8 mouse cellular contexts compared by ENCODE assay signal in genomic region chr17:70873778-70874124, GRCm38 (mm10). TPM values are rescaled to one million over a fixed set of nuclear protein-coding genes. Genes with fewer than 3 reads are reported as not detected.
DNase-seq lines count a peak whose midpoint lies in the region; ATAC-seq and TF ChIP-seq lines count a peak whose summit lies in the region.

No protein-coding gene starts in this region.

- H3K36me3 ChIP-seq in heart, embryonic 13.5 days, result no peaks in the 10 kb centered on the region
- H3K36me3 ChIP-seq in MEL (ENCODE audit: control insufficient read depth in 1 of 2, insufficient read depth in 2 of 2, low read length in 2 of 2), result peaks cover 0 to 10% of the 10 kb centered on the region in 2 experiments; a peak in 2 of 4 replicates
- no peaks in the 10 kb centered on the region for H3K36me3 ChIP-seq in hindbrain, embryonic 11.5 days (ENCODE audit: control insufficient read depth, insufficient read depth, low read length)
- no peaks in the 10 kb centered on the region for H3K36me3 ChIP-seq in midbrain, embryonic 10.5 days

- TF ChIP-seq POLR2A in MEL (IDR thresholded peaks at IDR 0.05; ENCODE audit: control insufficient read depth in 1 of 2, insufficient read depth in 1 of 2, low read depth in 1 of 2, low read length in 2 of 2, poor library complexity in 1 of 2), result no peak

- H3K27me3 ChIP-seq in heart, embryonic 13.5 days (replicated peaks), result no peaks in the 10 kb centered on the region
- H3K27me3 ChIP-seq in MEL (ENCODE audit: control insufficient read depth in 1 of 2, insufficient read depth in 2 of 2, low read length in 2 of 2), result no peaks in the 10 kb centered on the region
- no peaks in the 10 kb centered on the region for H3K27me3 ChIP-seq in hindbrain, embryonic 11.5 days (ENCODE audit: control insufficient read depth, insufficient read depth, low read length)
- H3K27me3 ChIP-seq in midbrain, embryonic 10.5 days (ENCODE audit: low read depth, poor library complexity, severe bottlenecking), result no peaks in the 10 kb centered on the region

- no peak for DNase-seq in heart, adult 9 months (ENCODE audit: low spot score in 2 of 2)
- DNase-seq in MEL (ENCODE audit: low read depth, low spot score), result no peak
- DNase-seq in hindbrain, embryonic 11.5 days (ENCODE audit: low spot score), result peak; percentile 30
- DNase-seq in midbrain, embryonic 10.5 days (ENCODE audit: low spot score), result peak; percentile 46
- DNase-seq in right cerebral cortex, postnatal 36 days (ENCODE audit: low spot score in 2 of 2), result no peak
- no peak for DNase-seq in urinary bladder, postnatal 36 days (ENCODE audit: low spot score in 2 of 2)
- DNase-seq in kidney, postnatal 25 days, result no peak

- 42% methylated on average over 7 of the region's 7 CpGs for WGBS in heart, embryonic 13.5 days
- 54% methylated on average over 7 of the region's 7 CpGs for WGBS in hindbrain, embryonic 11.5 days
- 35% methylated on average over 7 of the region's 7 CpGs for WGBS in midbrain, embryonic 10.5 days

- peak in 1 of 2 experiments; percentile 69; a peak in 1 of 4 replicates for TF ChIP-seq EP300 in MEL (IDR thresholded peaks at IDR 0.05; ENCODE audit: low read depth in 1 of 2, low read length in 2 of 2)

- peaks cover 4% of the 10 kb centered on the region; the same call in 1 of the 2 replicates for H3K79me2 ChIP-seq in MEL (ENCODE audit: control insufficient read depth, insufficient read depth, low read length, poor library complexity)

- TF ChIP-seq CTCF in MEL (IDR thresholded peaks at IDR 0.05 in 2 of 3, conservative IDR thresholded peaks at IDR 0.05 in 1 of 3; ENCODE audit: control insufficient read depth in 1 of 3, insufficient read depth in 1 of 3, low read depth in 2 of 3, low read length in 3 of 3, poor library complexity in 1 of 3, severe bottlenecking in 1 of 3), result no peak

- H3K9me3 ChIP-seq in heart, embryonic 13.5 days, result no peaks in the 10 kb centered on the region
- no peaks in the 10 kb centered on the region for H3K9me3 ChIP-seq in MEL (replicated peaks; ENCODE audit: insufficient read depth, low read length)
- no peaks in the 10 kb centered on the region for H3K9me3 ChIP-seq in hindbrain, embryonic 11.5 days (ENCODE audit: control insufficient read depth, low read length)
- H3K9me3 ChIP-seq in midbrain, embryonic 10.5 days (replicated peaks), result no peaks in the 10 kb centered on the region

- peaks cover 19% of the 10 kb centered on the region for H3K4me1 ChIP-seq in heart, embryonic 13.5 days
- peaks cover 0 to 19% of the 10 kb centered on the region in 2 experiments; a peak in 1 of 4 replicates for H3K4me1 ChIP-seq in MEL (ENCODE audit: control insufficient read depth in 1 of 2, insufficient read depth in 2 of 2, low read length in 2 of 2)
- peaks cover 4% of the 10 kb centered on the region; the same call in 1 of the 2 replicates for H3K4me1 ChIP-seq in hindbrain, embryonic 11.5 days (replicated peaks; ENCODE audit: control insufficient read depth, insufficient read depth, low read length)
- peaks cover 35% of the 10 kb centered on the region for H3K4me1 ChIP-seq in midbrain, embryonic 10.5 days

- H3K27ac ChIP-seq in heart, embryonic 13.5 days (replicated peaks), result no peak overlapping the region
- peak overlapping the region; percentile 94 for H3K27ac ChIP-seq in MEL (ENCODE audit: control insufficient read depth, low read depth, low read length)
- no peak overlapping the region for H3K27ac ChIP-seq in hindbrain, embryonic 11.5 days (ENCODE audit: low read depth, low read length)
- peak overlapping the region; percentile 93 for H3K27ac ChIP-seq in midbrain, embryonic 10.5 days (replicated peaks)

- H3K4me3 ChIP-seq in heart, embryonic 13.5 days, result peak overlapping the region; percentile 41
- peak overlapping the region; percentile 36 to 45 for H3K4me3 ChIP-seq in MEL (ENCODE audit: control insufficient read depth in 1 of 2, insufficient read depth in 1 of 2, low read depth in 2 of 2, low read length in 2 of 2)
- H3K4me3 ChIP-seq in hindbrain, embryonic 11.5 days (ENCODE audit: low read depth, low read length), result no peak overlapping the region
- H3K4me3 ChIP-seq in midbrain, embryonic 10.5 days, result peak overlapping the region; percentile 48

- peak overlapping the region; percentile 65 for H3K4me2 ChIP-seq in heart, embryonic 13.5 days
- peak overlapping the region; percentile 41; the same call in 1 of the 2 replicates for H3K4me2 ChIP-seq in hindbrain, embryonic 11.5 days (replicated peaks; ENCODE audit: low read depth, low read length)

- peak overlapping the region; percentile 47 for H3K9ac ChIP-seq in heart, embryonic 13.5 days
- peak overlapping the region; percentile 57 for H3K9ac ChIP-seq in MEL (ENCODE audit: control insufficient read depth, low read depth, low read length, poor library complexity, severe bottlenecking)
- H3K9ac ChIP-seq in hindbrain, embryonic 11.5 days (ENCODE audit: low read depth, low read length), result no peak overlapping the region

- no peak for TF ChIP-seq RAD21 in MEL (IDR thresholded peaks at IDR 0.05; ENCODE audit: low read depth, low read length)

- no peak for ATAC-seq in heart, embryonic 13.5 days (ENCODE audit: extremely low read depth, insufficient number of reproducible peaks, low FRiP score, low TSS enrichment)
- no peak for ATAC-seq in hindbrain, embryonic 11.5 days (ENCODE audit: low FRiP score)

TF ChIP-seq in MEL, 35 proteins besides CTCF, POLR2A, EP300 and RAD21:
- TF ChIP-seq TAL1 (IDR thresholded peaks at IDR 0.05; ENCODE audit: low read length) (peak; percentile 17; the same call in 1 of the 2 replicates), MAX (IDR thresholded peaks at IDR 0.05; ENCODE audit: low read length) (peak; percentile 81; the same call in 1 of the 2 replicates), TBP (IDR thresholded peaks at IDR 0.05; ENCODE audit: low read depth, low read length) (no peak), ZMIZ1 (IDR thresholded peaks at IDR 0.05; ENCODE audit: low read depth, low read length) (no peak), SIN3A (IDR thresholded peaks at IDR 0.05; ENCODE audit: low read length) (peak; percentile 4), MYC (IDR thresholded peaks at IDR 0.05; ENCODE audit: low read depth, low read length) (peak; percentile 95), SMC3 (IDR thresholded peaks at IDR 0.05; ENCODE audit: low read depth, low read length) (0 out of 2 replicates have a peak, but pooled peaks have one; percentile 11), MXI1 (IDR thresholded peaks at IDR 0.05; ENCODE audit: low read depth, low read length) (peak; percentile 74), CHD2 (IDR thresholded peaks at IDR 0.05; ENCODE audit: low read length) (peak; percentile 68), CHD1 (IDR thresholded peaks at IDR 0.05; ENCODE audit: low read depth, low read length) (0 out of 2 replicates have a peak, but pooled peaks have one; percentile 50), HCFC1 (IDR thresholded peaks at IDR 0.05; ENCODE audit: low read depth, low read length) (peak; percentile 5; the same call in 1 of the 2 replicates), ELF1 (IDR thresholded peaks at IDR 0.05; ENCODE audit: low read depth, low read length) (no peak)
TF ChIP-seq in MEL: peak in this region for 9.

RNA-seq across cellular contexts. Expression of gene Tgif1, which starts 20.4 kb away (rescaled TPM):
- 25.4 and 26.0 TPM in 2 replicates for polyA plus RNA-seq in heart, embryonic 13.5 days (2015; fragmentation: Nextera tagmentation; extraction: Ambion mirVana)
- 9.1 and 10.9 TPM in 2 replicates for total RNA-seq in MEL (2012; rRNA removed)
- 10 to 100 TPM in 1 of 2 experiments, not detected in 1; 29.5 TPM for polyA plus RNA-seq in MEL (2012; ENCODE audit: insufficient read depth in 1 of 2, insufficient read length in 2 of 2, low read depth in 1 of 2, low replicate concordance in 2 of 2, missing spikeins in 1 of 2)
- 61.6 and 66.0 TPM in 2 replicates for polyA plus RNA-seq in hindbrain, embryonic 11.5 days (2014; fragmentation: Nextera tagmentation; extraction: Ambion mirVana)
- polyA plus RNA-seq in midbrain, embryonic 10.5 days (2016; fragmentation: Nextera tagmentation; extraction: Ambion mirVana), result 72.9 and 73.6 TPM in 2 replicates

Comparison
In these comparisons a context has a peak if more than half of its experiments do, and no peak if none do; other contexts are left out.
1. H3K27ac ChIP-seq: peak in MEL (single experiment) and midbrain, embryonic 10.5 days (single experiment); none in heart, embryonic 13.5 days (single experiment) and hindbrain, embryonic 11.5 days (single experiment).
2. DNase-seq: peak in hindbrain, embryonic 11.5 days (single experiment) and midbrain, embryonic 10.5 days (single experiment); none in heart, adult 9 months (0 of 2), MEL (single experiment), right cerebral cortex, postnatal 36 days (0 of 2), urinary bladder, postnatal 36 days (0 of 2) and kidney, postnatal 25 days (0 of 2).